Mouse (Mus musculus): ENCODE data around the gene Egln3.

GRCm38 (mm10) chr12:54167737-54168136 is 35.9 kb downstream of the Egln3 start:
- TF ChIP-seq EP300 (IDR thresholded peaks at IDR 0.05; ENCODE audit: low read depth) (no peak), CTCF (IDR thresholded peaks at IDR 0.05; ENCODE audit: low read depth) (peak; percentile 67)
